Mouse (Mus musculus) thymus, postnatal 14 days (tissue): ENCODE measurements around the gene Ism2.
"Not testable (repeated sequence)": the region's sequence is repeated elsewhere in the genome, so short reads cannot be mapped to it uniquely, and the experiment has no call there.

Experiments
- DNase-seq: peaks from one replicate; pipeline ENCODE4 v3.0.0; 2021

Gene Ism2

DNA sequence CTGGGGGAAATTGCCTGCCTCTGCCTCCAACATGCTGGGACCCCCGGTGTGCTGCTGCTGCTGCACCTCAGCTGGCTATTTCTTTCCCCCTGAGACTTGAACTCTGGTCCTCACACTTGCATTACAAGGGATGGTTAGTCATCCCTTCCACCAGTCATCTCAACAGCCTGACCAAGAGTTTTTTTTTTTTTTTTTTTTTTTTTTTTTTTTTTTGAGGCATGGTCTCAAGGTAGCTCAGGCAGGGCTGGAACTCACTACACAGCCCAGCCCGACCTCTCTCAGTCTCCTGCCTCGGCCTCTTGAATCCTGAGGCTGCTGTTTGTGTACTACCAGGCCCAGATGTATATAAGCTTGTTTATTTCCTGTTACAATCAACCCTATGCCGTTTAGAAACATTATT is 15.2 kb downstream of the Ism2 start:
- DNase-seq, result no peak

DNA sequence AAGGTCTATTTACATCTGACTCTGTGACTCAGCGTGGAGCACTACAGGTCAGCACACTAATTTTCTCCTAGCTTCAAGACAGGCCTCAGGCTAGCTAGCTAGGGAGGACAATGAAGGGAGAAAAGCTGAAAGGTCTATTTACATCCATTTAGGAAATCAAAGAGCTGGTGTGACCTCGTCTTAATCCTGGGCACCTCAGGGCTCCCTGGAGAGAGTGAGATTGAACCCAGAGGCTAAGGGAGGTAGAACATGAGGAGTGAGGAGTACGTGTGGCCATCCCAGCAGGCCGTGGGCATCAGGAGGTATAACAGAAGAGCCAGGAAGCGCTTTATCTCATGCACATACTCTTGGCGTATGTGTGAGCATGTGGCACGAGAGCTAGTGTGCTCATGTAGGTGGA is 15.8 kb downstream of the Ism2 start:
- DNase-seq, result no peak

DNA sequence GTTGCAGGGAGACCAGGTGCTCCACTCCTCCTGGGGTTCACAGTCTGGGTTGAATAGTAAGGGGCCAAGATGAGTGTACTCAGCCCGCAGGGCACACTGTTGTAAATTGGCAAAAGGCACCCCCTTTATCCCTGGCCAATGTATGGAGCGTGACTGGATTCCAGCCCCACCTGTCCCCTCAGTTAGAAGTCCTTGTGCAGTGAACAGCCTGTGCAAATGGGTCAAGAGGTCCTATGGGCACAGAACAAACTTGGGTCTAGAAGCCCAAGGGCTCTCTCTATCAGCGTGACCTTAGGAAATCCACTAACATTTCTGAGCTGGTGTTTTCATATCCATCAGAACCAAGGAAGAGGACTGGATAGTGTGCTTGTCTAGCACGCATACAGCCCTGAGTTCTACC is 16.8 kb downstream of the Ism2 start:
- no peak for DNase-seq

DNA sequence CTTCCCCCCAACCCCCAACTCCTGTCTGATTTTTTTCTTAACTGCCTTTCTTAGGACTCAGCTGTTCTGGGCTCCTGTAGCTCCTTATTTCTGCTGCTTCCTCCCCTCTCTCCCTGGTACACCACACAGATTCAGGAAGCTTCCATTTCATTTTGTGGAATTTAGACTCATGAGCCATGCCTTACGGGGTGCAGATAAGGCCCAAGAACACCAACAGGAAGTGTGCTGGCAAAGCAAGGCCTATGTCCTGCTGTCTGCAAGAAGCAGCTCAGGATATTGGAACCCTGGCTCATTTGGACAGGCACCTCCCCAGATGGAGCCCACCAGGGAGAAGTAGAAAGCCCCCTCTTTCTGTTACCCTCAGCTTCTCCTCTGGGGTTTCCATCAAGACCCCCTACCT is 17.7 kb downstream of the Ism2 start:
- DNase-seq, result no peak

DNA sequence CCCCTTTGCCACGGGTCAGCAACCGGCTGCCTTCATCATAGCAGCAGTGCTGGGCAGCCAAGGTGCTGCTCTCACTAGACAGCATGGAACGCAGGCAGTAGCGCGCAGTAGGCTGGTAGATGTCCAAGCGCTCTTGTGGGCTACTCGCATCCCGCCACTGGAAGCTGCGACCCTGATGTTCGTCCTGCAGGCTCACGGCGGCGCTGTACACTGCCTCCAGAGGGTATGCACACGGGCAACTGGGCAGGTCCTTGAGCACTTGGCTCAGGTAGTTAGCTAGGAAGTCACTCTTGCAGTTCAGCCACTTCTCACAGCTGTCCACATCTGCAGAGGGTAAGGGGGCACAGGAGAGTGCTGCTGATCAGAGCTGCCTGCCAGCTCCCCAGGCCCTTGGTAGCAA is 19.6 kb downstream of the Ism2 start:
- no peak for DNase-seq

DNA sequence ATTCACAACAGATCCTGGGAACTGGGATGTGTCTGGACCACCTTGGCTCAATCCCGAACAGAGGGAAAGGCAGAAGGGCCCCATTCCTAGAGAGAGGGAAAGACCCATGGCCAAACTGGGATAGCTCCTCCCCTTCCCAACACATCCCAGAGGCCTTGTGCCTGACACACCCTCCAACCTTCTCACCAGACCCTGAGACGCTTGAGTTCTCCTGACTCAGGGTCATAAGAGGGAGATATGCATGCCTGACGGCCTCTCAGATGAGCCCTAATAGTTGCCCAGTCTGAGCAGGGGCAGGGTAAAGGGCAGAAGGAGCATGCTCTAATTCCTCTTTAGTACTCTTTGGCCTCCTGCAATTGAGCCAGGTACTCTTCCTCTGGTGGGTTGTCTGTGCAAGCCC is 20.2 kb downstream of the Ism2 start:
- no peak for DNase-seq

DNA sequence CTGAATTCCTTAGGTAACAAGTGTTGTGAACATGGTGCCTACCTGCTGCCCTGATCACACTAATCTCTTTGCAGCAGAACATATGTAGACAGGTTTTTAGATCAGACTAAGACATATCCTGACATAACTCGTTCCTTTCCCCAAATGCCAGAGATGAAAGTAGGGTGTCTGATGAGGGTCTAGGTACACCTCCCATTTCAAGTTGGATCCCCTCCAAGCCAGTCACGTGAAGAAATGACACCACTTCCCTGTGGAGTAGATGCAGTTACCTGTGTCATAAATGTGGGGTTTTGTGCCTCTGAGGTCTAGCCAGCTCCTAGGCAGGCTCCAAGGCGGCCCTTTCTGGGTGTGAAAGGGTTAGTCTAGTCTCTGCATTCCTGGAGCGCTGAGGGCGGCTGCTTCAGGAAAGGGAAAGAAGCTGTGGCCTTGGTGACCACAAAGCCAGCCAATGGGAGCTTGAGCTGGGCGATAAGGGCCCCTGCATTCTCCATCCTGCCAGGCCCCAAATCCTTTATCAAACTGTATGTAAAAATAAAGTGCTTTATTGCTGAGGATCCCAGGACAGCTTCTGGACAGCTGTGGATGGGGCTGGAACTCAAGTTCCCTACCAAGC is 21.3 kb downstream of the Ism2 start:
- no peak for DNase-seq

DNA sequence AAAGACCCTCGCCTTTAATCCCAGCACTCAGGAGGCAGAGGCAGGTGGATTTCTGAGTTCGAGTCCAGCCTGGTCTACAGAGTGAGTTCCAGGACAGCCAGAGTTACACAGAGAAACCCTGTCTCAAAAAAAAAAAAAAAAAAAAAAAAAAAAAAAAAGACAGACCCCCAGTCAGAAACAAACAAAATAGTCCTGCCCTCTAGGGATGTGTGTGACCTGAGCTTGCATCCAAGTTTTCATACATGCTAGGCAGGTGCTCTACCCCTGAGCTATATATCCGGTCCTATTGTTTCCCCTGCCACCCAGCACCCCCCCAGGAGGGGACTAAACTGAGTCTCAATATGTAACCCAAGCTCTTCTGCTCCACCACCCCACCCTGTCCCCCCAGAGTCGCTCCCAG is 22.3 kb downstream of the Ism2 start:
- not testable (repeated sequence) for DNase-seq

DNA sequence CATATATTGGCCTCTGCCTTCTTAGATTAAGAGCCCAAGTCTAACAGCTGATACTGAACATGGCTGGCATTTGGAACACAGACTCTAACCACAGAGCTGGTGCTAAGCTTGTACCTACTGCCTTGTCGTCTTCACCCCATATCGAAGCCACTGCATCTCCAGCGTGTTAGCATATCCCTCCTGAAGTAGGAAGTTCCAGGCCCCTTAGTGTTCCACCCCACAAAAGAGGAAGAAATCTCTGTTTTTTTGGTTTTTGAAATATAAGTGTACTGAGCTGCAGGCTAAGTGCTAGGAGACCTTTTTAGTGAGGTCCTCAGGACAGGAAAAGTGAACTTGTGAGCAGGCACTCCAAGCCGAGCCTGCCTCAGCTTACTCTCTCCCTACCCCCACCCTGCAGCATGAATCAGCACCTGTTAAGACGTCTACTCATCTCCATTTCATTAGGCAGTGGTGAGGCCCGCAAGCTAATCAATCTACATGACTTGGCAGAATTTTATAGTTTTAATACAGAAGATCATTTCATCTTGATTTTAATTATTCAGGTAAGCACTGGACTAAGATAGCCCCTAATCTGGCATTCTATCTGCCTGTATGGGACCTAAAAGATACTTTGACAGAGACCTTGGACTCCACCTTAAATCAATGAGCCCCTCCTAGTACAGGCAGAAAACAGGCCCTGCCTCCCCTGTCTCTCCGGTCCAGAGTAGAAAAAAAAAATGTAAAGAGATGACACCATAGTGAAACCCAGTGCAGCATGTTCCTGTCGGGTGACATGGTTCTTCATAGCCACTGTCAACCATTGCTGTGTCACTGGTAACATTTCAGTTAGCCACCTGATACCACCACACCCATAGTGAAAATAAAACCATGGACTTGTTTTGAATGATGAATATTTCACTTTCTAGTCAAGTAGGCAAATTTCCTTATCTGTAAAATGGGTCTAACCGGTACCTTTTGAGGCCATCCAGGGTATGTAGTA is 24.4 kb downstream of the Ism2 start:
- no peak for DNase-seq

DNA sequence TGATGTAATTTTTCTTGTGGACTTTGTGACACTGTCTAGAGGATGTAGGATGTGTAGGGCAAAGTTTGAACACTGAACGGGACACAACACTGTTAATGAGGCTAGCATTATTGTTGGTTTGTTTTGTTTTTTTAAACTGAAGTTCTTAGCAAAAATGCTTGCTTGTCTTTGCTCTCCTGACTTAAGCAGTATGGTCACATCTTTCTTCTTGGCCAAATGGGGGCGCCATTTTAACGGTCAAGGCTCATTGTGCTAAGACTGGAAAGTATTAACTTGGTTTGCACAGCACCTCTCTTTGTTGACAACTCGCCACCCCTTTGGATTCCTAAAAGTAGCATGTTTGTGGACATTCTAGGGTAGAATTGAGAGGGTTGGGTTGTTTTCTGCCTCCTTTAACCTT is 31.8 kb downstream of the Ism2 start:
- peak; percentile 25 for DNase-seq

DNA sequence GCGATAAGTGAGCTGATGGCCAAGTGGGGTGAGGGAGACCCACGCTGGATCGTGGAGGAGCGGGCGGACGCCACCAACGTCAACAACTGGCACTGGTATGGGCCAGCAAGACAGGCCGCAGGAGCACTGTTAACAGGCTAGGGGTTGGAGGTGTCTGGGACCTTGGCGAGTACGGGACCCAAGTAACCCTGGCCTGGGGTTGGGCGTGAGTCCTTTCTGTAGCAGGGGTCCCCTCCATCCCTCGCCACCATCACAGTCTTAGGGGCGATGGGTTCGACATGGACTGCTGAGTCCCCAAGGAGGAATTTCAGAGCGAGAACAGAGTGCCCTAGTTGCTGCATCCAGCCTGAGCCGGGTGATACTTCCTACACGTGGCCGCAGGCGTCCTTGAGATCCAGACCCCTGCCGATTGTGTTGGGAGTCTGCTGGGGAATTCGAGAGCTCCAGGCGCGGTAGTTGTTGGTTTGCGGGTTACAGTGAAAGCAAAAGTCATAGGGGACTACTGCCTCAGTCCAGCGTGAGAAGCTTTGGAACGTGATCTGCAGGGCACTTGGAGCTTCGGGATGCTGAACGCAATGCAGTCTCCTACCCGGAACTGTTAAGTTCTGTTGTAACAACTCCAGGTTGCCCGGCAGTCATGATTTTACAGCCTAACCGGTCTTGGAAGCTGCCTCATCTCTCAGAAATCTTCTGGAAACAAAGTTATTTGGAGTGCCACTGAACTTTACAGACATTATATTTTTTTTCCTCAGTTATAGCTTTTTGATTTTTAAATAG is 32.5 kb downstream of the Ism2 start:
- no peak for DNase-seq

DNA sequence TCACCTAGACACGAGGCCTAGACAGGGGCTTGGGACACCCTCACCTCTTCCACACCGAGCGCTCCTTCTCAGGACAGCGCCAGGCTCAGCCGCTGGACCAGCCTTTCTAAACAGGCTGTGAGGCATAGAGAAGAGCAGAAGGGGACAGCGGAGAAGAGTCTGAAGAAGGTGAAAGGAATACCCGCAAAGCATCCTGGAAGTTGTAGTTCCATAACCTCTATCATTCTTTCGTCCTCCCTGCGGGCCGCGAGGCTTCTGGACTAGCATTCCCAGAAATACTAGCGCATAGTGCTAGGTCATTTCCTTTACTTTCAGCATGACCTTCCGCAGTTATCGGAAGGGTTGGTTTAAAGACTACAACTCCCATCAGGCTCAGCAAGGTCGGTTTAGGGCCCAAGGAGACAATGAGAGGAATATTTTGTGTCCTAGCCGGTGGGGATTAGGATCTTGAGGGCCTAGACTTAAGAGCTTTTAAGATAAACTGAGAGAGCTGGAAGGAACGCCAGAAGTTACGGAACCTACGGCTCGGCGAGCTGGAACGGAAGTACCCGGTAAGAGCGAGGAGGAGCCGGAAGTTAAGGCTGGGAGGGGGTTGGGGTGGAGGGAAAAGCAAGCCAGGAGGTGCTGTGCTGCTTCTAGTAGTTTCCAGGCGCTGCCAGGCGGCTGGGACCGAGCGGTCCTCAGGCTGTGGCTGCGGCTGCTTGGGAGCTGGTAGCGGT is 33.2 kb downstream of the Ism2 start, which contains the start of the genes Vipas39 and Ahsa1:
Vipas39 (minus strand) TSS at position 149 of the 719 bp plus-strand sequence.
Ahsa1 (plus strand) TSS at position 372 of the 719 bp plus-strand sequence.
- peak; percentile 89 for DNase-seq

DNA sequence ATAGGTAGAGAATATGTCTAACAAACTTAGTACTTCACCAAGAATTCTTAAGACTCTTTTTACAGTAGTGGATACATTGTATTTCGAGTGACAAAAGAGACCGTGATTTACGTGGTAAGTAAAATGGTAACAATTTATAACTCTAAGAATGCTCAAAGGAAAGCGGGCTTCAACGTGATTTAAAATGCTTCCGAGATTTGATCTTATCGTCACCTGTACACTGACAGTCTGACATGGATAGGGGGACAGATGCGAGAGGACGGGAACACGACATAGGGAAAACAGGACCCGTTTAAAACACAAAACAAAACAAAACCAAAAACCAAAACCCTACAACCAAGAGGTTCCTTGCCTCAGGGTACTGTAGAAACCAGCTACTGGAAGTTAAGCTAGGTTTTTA is 34.1 kb downstream of the Ism2 start:
- no peak for DNase-seq

DNA sequence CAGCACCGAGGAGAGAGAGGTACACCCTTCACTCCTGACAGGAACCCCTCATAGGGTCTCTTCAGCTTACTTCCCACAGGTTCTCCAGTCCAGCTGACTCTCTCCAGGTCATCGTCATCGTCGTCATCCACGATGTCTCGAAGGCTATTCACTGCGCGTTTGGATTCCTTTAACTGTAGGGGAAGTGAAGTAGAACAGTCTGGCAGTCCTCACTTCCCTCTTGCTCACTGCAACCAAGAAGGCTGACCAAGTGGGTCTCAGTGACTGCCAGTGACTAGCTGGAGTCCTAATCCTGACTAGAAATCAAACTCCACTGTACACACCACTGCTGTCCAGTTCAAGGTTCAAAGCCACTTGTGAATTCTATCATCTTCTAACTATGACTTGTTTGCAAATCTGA is 38.9 kb downstream of the Ism2 start:
- DNase-seq, result no peak

DNA sequence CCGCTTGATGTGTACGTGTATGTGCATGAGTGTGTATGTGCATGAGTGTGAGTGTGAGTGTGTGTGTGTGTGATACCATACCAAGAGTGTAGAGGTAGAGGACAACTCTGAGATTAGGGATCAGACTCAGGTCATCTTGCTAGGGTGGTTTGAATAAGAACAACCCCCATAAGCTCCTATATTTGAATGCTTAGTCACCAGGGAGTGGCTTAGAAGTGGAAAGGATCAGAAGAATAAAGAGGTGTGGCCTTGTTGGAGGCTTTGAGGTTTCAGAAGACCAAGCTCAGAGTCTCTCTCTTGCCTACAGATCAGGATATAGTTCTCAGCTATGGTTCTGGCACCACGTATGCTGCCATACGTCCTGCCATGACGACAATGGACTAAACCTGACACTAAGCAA is 42.9 kb downstream of the Ism2 start:
- DNase-seq, result no peak

DNA sequence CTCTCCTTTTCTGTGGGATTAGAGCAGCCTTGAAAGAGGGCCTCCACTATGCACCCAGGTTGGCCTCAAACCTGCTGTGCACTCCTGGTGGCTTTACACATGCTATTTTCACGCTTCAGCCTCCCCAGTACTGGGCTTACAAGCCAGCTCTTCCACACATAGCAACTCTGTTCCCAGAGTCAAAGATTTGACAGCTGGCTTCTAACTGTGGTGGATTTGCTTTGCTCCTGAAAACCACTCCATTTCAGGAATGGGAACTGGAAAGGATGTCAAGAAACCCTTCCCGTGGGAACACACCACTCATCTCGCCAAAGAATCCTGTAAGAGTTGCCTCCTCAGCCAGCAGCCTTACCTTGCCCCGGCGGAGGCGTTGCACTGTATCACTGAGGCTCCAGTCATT is 45.6 kb downstream of the Ism2 start:
- no peak for DNase-seq

DNA sequence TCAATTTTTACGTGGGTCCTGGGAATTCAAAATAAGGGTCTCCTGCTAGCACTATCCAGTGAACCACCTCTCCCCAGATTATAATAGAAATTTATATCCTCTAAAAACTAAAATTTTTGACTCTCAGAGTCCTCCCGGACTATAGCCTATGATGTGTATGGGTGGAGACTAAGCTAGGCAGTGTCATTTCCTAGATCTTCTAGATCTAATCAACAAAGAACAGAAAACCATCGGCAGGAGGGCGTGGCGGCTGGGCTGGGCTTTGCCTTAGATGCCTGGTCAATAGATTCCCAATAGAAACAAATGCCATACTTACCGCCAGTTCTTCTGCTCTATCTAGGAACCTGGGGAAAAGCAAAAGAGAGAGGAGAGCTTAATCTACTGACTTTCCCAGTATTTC is 49.3 kb downstream of the Ism2 start:
- DNase-seq, result no peak

DNA sequence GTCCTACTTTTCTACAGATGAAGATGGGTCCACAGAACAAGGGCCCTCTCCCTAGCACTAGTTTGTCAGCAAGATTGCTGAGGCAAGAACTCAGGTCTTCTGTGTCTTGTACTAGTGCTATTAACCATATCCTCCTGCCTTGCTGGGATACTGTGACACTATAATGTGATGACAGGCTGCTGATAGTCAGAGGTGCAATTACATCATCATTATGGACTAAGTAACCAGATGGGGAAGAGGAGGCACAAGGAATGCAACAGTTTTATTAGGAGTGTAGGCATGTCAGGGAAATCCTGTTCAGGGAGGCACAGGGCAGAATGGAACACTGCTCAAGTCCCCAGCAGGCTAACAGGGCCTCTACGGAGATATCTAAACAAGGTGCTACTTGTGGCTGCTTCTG is 60.9 kb downstream of the Ism2 start, which contains the start of gene Noxred1:
Noxred1 (minus strand) TSS at position 101 of the 400 bp plus-strand sequence.
- no peak for DNase-seq

DNA sequence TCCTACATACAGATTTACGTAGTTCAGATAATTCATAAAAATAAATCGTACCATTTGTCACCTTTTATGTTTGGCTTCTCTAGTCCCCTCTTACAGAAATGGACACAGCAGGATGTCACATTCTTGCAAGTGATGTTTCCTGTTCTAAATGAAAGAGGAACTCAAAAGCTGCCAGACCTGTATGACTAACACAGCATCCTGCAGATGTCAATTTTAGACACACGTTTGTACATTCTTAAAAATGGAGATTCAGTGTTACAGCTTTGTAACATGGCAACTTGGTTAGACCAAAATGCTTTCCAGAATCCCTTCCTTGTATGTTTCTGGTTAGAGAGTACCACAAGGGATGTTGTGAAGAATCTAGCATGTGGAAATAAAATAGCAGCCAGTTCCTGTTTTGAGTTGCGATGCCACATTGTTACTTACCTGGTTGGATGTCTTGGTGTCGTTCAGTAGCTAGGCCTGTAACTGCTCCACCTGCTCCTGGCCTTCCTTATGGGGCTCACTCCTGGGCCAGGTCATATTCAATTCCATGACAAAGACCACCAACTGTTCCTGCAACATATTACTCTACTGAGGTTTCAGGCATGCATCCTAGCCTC is 62.5 kb downstream of the Ism2 start:
- DNase-seq, result no peak

DNA sequence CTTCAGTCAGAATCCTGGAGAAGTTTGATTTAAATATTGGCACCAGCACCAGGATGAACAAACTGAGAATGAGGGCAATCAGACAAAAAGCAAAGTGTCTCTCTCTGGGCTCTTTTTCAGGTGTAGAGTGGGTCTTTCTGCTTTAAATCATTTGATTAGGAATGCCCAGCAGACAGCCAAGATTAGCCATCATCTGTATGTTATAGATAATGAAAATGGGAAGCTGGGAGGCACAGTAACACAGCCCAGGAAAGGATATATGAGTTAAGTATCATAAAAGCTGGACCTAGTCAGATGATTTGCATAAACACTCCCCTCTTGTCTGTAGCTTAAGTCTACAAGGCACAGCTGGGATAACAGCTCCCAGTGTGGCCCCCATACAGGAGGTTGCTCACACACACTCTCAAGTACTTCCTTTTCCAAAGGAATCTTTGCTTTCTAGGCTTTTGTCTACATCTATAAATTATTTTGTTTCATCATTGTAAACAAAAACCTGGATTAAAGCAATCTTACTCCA is 69.1 kb downstream of the Ism2 start:
- no peak for DNase-seq

DNA sequence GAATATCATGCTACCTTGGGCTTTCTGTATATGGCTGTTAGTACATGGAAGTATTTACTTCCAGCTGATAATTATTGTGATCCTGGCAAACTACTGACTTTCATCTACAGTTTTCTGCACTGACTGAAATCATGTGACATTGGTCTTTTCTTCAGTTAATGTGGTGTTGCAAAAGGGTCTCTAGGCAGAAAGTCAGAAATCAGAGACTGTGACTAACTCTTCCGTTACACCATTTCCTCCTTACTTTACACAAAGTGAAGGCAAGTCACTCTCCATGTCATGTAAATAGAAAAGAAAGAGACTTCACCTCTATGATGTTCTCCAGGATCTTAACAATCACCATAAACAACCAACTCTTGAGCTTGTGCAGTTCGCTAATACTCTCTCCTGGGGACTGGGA is 69.9 kb downstream of the Ism2 start:
- DNase-seq, result no peak
